Mouse (Mus musculus): ENCODE measurements at regions not wholly inside any gene's neighbourhood (a gene's known extent, or its start where the extent isn't known, plus 50 kb on each side); places are given as distances from the start of the nearest gene placed in this dataset.

DNA sequence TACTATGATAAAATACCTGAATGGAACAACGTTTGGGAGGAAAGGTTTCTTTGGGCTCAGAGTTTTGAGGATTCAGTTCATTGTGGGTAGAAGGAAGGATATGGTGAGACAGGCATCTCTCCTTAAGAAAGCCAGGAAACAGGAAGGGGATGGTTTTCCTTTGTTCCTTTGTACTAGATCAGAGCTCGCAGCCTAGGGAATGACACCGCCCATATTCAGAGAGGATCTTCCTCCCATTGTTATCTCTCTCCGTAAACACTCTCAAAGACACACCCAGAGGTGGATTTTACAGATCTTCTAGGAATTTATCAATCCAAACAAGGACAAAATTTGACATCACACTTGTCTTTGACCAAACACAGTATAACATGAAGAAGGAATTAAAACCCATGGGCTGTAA is 439.0 kb downstream of the Wdr11 start:
- Histone ChIP-seq H3K4me2 (ENCODE audit: low read depth, severe bottlenecking) (no peak overlapping the region), H3K36me3 (ENCODE audit: control insufficient read depth, insufficient read depth, low read length) (no peaks in the 10 kb centered on the region), H3K9me3 (ENCODE audit: control insufficient read depth, low read length) (no peaks in the 10 kb centered on the region), H3K9ac (ENCODE audit: low read length) (no peak overlapping the region), H3K27ac (replicated peaks; ENCODE audit: low read depth, low read length) (no peak overlapping the region), H3K4me1 (ENCODE audit: control insufficient read depth, insufficient read depth, low read length) (no peaks in the 10 kb centered on the region), H3K4me3 (ENCODE audit: low read depth, low read length) (no peak overlapping the region), H3K27me3 (ENCODE audit: control insufficient read depth, insufficient read depth, low read length) (no peaks in the 10 kb centered on the region)
- DNase-seq (ENCODE audit: low spot score) (no peak), ATAC-seq (ENCODE audit: insufficient number of reproducible peaks, low FRiP score, low TSS enrichment, low read depth) (no peak)
- WGBS, result 91% methylated on average over 4 of the region's 4 CpGs

GRCm38 (mm10) chr7:130036235-130036634 is 444.6 kb downstream of the Wdr11 start:
- H3K9ac ChIP-seq (ENCODE audit: low read length), result no peak overlapping the region
- H3K27ac ChIP-seq (replicated peaks; ENCODE audit: low read depth, low read length), result no peak overlapping the region
- no peaks in the 10 kb centered on the region for H3K4me1 ChIP-seq (ENCODE audit: control insufficient read depth, insufficient read depth, low read length)
- no peaks in the 10 kb centered on the region; the same call in 1 of the 2 replicates for H3K9me3 ChIP-seq (ENCODE audit: control insufficient read depth, low read length)
- H3K4me2 ChIP-seq (ENCODE audit: low read depth, severe bottlenecking), result no peak overlapping the region
- no peaks in the 10 kb centered on the region for H3K27me3 ChIP-seq (ENCODE audit: control insufficient read depth, insufficient read depth, low read length)
- no peak overlapping the region for H3K4me3 ChIP-seq (ENCODE audit: low read depth, low read length)
- 67% methylated on average over 5 of the region's 5 CpGs for WGBS
- no peaks in the 10 kb centered on the region for H3K36me3 ChIP-seq (ENCODE audit: control insufficient read depth, insufficient read depth, low read length)
- ATAC-seq (ENCODE audit: insufficient number of reproducible peaks, low FRiP score, low TSS enrichment, low read depth), result no peak
- DNase-seq (ENCODE audit: low spot score), result no peak

- H3K36me3 ChIP-seq (ENCODE audit: control insufficient read depth, insufficient read depth, low read length), result no peaks in the 10 kb centered on the region
- H3K4me1 ChIP-seq (ENCODE audit: control insufficient read depth, insufficient read depth, low read length), result no peaks in the 10 kb centered on the region
- DNase-seq (ENCODE audit: low spot score) (no peak), ATAC-seq (ENCODE audit: insufficient number of reproducible peaks, low FRiP score, low TSS enrichment, low read depth) (no peak)
- H3K4me3 ChIP-seq (ENCODE audit: low read depth, low read length), result no peak overlapping the region
- no peak overlapping the region for H3K4me2 ChIP-seq (ENCODE audit: low read depth, severe bottlenecking)
- H3K27me3 ChIP-seq (ENCODE audit: control insufficient read depth, insufficient read depth, low read length), result no peaks in the 10 kb centered on the region
- no peak overlapping the region for H3K9ac ChIP-seq (ENCODE audit: low read length)
- H3K9me3 ChIP-seq (ENCODE audit: control insufficient read depth, low read length), result no peaks in the 10 kb centered on the region; the same call in 1 of the 2 replicates
- 81% methylated on average over 8 of the region's 8 CpGs for WGBS
- H3K27ac ChIP-seq (replicated peaks; ENCODE audit: low read depth, low read length), result no peak overlapping the region
Observed at GRCm38 (mm10) chr7:130036845-130037572, 445.3 kb downstream of the Wdr11 start.

- ATAC-seq (ENCODE audit: insufficient number of reproducible peaks, low FRiP score, low TSS enrichment, low read depth) (no peak), DNase-seq (ENCODE audit: low spot score) (no peak)
- no peak overlapping the region for H3K4me3 ChIP-seq (ENCODE audit: low read depth, low read length)
- WGBS, result 83% methylated on average over 4 of the region's 4 CpGs
- H3K9ac ChIP-seq (ENCODE audit: low read length), result no peak overlapping the region
- no peaks in the 10 kb centered on the region for H3K27me3 ChIP-seq (ENCODE audit: control insufficient read depth, insufficient read depth, low read length)
- no peaks in the 10 kb centered on the region for H3K4me1 ChIP-seq (ENCODE audit: control insufficient read depth, insufficient read depth, low read length)
- no peak overlapping the region for H3K4me2 ChIP-seq (ENCODE audit: low read depth, severe bottlenecking)
- H3K36me3 ChIP-seq (ENCODE audit: control insufficient read depth, insufficient read depth, low read length), result no peaks in the 10 kb centered on the region
- no peak overlapping the region for H3K27ac ChIP-seq (replicated peaks; ENCODE audit: low read depth, low read length)
- no peaks in the 10 kb centered on the region; the same call in 1 of the 2 replicates for H3K9me3 ChIP-seq (ENCODE audit: control insufficient read depth, low read length)
Observed at GRCm38 (mm10) chr7:130037573-130037925, 445.9 kb downstream of the Wdr11 start.

DNA sequence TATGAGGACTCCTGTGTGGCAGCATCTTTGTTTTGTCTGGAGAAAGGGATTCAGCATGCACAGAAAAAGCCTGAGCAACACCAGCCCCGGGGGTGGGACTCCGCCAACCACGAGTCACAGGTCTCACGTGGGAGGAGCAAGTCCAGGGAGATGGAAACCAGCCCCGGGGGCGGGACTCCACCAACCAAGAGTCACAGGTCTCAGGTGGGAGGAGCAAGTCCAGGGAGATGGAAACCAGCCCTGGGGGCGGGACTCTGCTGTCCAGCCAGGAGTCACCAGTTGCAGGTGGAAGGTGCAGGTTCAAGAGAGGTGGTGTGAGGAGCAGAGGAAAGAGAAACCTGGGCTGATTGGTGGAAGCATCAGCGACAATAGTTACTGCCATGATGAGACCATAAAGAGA is 448.9 kb downstream of the Wdr11 start:
- Histone ChIP-seq H3K9ac (ENCODE audit: low read length) (no peak overlapping the region), H3K4me2 (ENCODE audit: low read depth, severe bottlenecking) (no peak overlapping the region), H3K27me3 (ENCODE audit: control insufficient read depth, insufficient read depth, low read length) (no peaks in the 10 kb centered on the region), H3K4me3 (ENCODE audit: low read depth, low read length) (no peak overlapping the region), H3K9me3 (ENCODE audit: control insufficient read depth, low read length) (no peaks in the 10 kb centered on the region; the same call in 1 of the 2 replicates), H3K36me3 (ENCODE audit: control insufficient read depth, insufficient read depth, low read length) (no peaks in the 10 kb centered on the region), H3K27ac (replicated peaks; ENCODE audit: low read depth, low read length) (no peak overlapping the region), H3K4me1 (ENCODE audit: control insufficient read depth, insufficient read depth, low read length) (peaks cover 7% of the 10 kb centered on the region)
- WGBS, result 69% methylated on average over 8 of the region's 8 CpGs
- ATAC-seq (ENCODE audit: insufficient number of reproducible peaks, low FRiP score, low TSS enrichment, low read depth) (no peak), DNase-seq (ENCODE audit: low spot score) (no peak)

- 87% methylated on average over 11 of the region's 11 CpGs for WGBS
- ATAC-seq (ENCODE audit: insufficient number of reproducible peaks, low FRiP score, low TSS enrichment, low read depth) (no peak), DNase-seq (ENCODE audit: low spot score) (no peak)
- no peak overlapping the region for H3K27ac ChIP-seq (replicated peaks; ENCODE audit: low read depth, low read length)
- H3K9ac ChIP-seq (ENCODE audit: low read length), result no peak overlapping the region
- H3K27me3 ChIP-seq (ENCODE audit: control insufficient read depth, insufficient read depth, low read length), result no peaks in the 10 kb centered on the region
- no peak overlapping the region for H3K4me2 ChIP-seq (ENCODE audit: low read depth, severe bottlenecking)
- no peaks in the 10 kb centered on the region; the same call in 1 of the 2 replicates for H3K9me3 ChIP-seq (ENCODE audit: control insufficient read depth, low read length)
- H3K4me3 ChIP-seq (ENCODE audit: low read depth, low read length), result no peak overlapping the region
- H3K4me1 ChIP-seq (ENCODE audit: control insufficient read depth, insufficient read depth, low read length), result peaks cover 7% of the 10 kb centered on the region
- H3K36me3 ChIP-seq (ENCODE audit: control insufficient read depth, insufficient read depth, low read length), result no peaks in the 10 kb centered on the region
Observed at GRCm38 (mm10) chr7:130041402-130041965, 449.8 kb downstream of the Wdr11 start.

- ATAC-seq (ENCODE audit: insufficient number of reproducible peaks, low FRiP score, low TSS enrichment, low read depth) (no peak), DNase-seq (ENCODE audit: low spot score) (no peak)
Observed at GRCm38 (mm10) chr7:130042296-130042910, 450.7 kb downstream of the Wdr11 start.

GRCm38 (mm10) chr7:130043397-130044234 is 452.0 kb downstream of the Wdr11 start:
- H3K27me3 ChIP-seq (ENCODE audit: control insufficient read depth, insufficient read depth, low read length), result no peaks in the 10 kb centered on the region
- DNase-seq (ENCODE audit: low spot score), result peak; percentile 41
- no peaks in the 10 kb centered on the region; the same call in 1 of the 2 replicates for H3K9me3 ChIP-seq (ENCODE audit: control insufficient read depth, low read length)
- ATAC-seq (ENCODE audit: insufficient number of reproducible peaks, low FRiP score, low TSS enrichment, low read depth), result no peak
- H3K36me3 ChIP-seq (ENCODE audit: control insufficient read depth, insufficient read depth, low read length), result no peaks in the 10 kb centered on the region
- no peak overlapping the region for H3K9ac ChIP-seq (ENCODE audit: low read length)
- no peak overlapping the region for H3K4me2 ChIP-seq (ENCODE audit: low read depth, severe bottlenecking)
- no peak overlapping the region for H3K4me3 ChIP-seq (ENCODE audit: low read depth, low read length)
- WGBS, result 58% methylated on average over 21 of the region's 21 CpGs
- H3K4me1 ChIP-seq (ENCODE audit: control insufficient read depth, insufficient read depth, low read length), result peaks cover 7% of the 10 kb centered on the region
- H3K27ac ChIP-seq (replicated peaks; ENCODE audit: low read depth, low read length), result 0 out of 2 replicates have a peak overlapping the region, but pooled peaks have one; percentile 17

More at GRCm38 (mm10) chr7:130042296-130042910, 450.7 kb downstream of the Wdr11 start:
- Histone ChIP-seq H3K27ac (replicated peaks; ENCODE audit: low read depth, low read length) (no peak overlapping the region), H3K36me3 (ENCODE audit: control insufficient read depth, insufficient read depth, low read length) (no peaks in the 10 kb centered on the region), H3K9me3 (ENCODE audit: control insufficient read depth, low read length) (no peaks in the 10 kb centered on the region; the same call in 1 of the 2 replicates), H3K4me2 (ENCODE audit: low read depth, severe bottlenecking) (no peak overlapping the region), H3K4me3 (ENCODE audit: low read depth, low read length) (no peak overlapping the region), H3K9ac (ENCODE audit: low read length) (no peak overlapping the region), H3K4me1 (ENCODE audit: control insufficient read depth, insufficient read depth, low read length) (peaks cover 7% of the 10 kb centered on the region), H3K27me3 (ENCODE audit: control insufficient read depth, insufficient read depth, low read length) (no peaks in the 10 kb centered on the region)
- 66% methylated on average over 5 of the region's 5 CpGs for WGBS
